Mouse (Mus musculus): ENCODE measurements around the gene Il9r. TPM values are rescaled to one million over a fixed set of nuclear protein-coding genes. Genes with fewer than 3 reads are reported as not detected.
A peak's percentile ranks its signal among the peaks of the same experiment; 100 is the strongest.

Gene Il9r
- total RNA-seq, 1 experiment from 2014 or later, result 12.8 TPM

DNA sequence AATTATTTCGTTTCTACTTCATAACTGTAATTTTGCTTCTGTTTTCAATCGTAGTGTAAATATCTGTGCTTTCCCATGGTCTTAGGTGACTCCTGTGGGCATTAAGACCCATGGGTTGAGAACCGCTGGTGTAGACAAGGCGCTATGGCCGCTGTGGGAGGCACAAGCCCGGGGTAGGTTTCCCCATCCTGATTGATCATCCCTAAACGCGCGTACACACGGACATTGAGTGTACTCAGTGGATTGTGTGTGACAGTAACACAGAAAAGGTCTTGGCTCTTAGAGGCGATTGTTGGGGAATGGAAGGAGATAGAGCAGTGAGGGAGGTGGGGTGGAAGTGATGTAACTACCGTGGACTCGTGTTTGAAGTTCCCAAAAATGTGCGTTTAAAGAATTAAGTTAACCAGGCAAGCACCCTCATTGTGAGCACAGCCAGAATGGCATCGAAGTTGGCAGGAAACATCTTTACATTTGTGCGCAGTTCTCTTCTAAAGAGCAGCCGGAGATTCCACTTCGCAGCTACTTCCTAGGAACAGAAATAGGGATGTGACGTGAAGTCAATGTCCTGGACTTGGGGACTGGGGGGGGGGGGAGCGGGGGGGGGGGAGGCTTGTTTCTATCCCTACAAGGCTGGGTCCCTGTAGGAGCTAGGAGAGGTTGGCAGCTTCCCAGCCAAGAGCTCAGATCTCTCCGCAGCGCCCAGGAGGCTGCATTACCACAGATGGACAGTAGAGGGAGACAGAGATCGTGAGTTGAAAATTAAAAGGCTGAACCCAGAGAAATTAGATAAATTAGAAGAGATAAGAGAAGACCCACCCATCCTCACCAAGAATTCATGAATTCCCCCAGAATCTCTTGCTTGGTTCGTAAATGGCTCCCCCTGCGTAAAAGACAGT lies 17.9 kb downstream of the Il9r start:
- ATAC-seq (ENCODE audit: extremely low read depth, insufficient number of reproducible peaks, low FRiP score, poor library complexity, severe bottlenecking), result peak; percentile 67; the same call in 1 of the 2 replicates

DNA sequence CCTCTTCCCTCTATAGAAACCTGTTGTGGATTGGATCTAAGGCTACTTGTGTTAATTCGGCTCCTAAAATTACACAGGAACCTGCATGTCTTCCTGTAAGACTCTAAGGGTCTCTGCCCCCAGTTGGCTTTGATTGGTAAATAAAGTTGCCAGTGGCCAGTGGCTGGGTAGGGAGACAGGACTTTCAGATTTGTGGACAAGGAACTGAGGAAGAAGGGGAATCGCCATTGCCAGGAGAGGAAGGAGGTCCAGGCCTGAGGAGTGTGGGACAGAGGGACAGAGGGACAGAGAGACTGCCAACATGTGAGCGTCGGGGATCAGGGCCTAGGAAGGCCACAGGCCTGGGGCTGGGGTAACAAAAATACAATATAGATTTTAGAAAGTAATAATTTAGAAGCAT lies 18.8 kb downstream of the Il9r start:
- no peak for ATAC-seq (ENCODE audit: extremely low read depth, insufficient number of reproducible peaks, low FRiP score, poor library complexity, severe bottlenecking)

DNA sequence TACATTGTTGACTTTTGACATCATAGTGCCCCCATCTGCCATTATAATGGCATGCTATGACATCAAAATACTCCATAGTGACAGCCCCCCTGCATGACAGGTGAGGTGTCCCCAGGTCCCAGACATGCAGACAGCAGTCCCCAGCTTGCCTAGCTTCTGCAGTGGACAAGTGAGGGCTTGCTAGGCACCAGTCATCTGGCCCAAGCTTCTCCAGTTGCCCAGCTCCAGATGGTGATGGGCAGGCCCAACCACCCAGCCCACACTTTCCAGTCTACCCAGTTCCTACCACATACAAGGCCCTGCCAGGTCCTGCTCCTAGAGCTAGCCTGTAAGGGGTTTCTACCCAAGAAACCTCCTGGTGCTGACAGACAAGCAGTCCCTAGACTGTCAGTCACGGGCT lies 21.6 kb downstream of the Il9r start:
- no peak for ATAC-seq (ENCODE audit: extremely low read depth, insufficient number of reproducible peaks, low FRiP score, poor library complexity, severe bottlenecking)

DNA sequence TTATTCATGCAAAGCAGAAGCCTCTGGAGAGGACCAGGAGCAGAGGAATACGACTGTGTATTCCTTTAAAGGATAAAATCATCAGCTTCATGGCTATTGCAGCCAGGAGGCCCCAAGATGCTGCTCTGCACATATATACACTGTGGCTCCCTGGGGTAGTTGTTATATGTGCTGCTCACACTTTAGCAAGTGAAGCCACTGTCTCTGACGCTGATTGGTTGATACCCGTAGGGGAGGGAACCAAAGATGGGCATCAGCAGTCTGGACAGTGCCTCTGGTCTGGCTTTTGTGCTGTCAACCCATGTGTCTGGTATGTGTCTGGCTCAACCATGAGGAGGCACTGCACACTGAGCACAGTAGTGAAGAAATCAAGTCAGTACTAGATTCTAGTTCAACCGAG lies 33.4 kb downstream of the Il9r start:
- no peak for ATAC-seq (ENCODE audit: extremely low read depth, insufficient number of reproducible peaks, low FRiP score, poor library complexity, severe bottlenecking)

DNA sequence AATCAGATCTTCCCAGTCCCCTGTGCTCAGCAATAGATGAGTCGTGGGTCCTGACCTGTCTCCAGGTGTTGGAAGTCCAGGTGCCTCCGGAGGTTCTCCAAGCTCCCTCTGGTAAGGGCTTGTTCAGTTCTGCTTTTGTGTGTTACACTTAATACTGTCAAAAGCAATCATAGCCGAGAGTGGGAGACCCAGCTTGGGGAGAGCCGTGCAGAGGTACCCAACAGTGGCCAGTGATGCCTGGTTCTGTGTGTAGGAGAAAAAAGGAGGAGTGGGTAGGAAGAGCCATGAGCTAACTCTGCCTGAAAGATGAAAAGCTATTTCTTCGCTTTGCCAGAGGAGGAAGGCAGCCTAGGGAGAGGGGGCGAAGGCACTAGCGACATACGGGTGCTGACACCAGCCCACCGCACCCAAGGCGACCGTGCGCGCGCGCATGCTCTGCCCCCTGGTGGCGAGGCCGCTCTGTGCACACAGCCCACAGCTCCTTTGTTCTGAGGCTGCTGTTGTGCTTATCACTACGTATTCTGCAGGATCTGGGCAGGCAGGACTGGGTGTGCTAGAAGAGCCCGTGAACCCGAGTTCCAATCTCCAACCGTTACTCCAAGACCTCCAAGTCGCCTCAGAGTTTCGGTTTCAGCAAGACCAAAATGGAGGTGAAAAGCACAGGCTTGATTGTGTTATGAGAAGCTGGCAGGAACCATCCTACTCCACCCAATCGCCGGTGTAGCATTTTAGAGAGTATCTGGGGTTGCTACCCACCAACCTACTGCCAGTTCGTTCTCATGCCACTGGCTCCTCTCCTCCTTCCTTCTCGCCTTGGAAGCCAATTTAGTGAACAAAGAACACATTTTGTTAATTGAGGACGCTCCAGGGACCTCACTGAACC lies 37.9 kb downstream of the Il9r start:
- ATAC-seq (ENCODE audit: extremely low read depth, insufficient number of reproducible peaks, low FRiP score, poor library complexity, severe bottlenecking), result peak; percentile 41; the same call in 1 of the 2 replicates

DNA sequence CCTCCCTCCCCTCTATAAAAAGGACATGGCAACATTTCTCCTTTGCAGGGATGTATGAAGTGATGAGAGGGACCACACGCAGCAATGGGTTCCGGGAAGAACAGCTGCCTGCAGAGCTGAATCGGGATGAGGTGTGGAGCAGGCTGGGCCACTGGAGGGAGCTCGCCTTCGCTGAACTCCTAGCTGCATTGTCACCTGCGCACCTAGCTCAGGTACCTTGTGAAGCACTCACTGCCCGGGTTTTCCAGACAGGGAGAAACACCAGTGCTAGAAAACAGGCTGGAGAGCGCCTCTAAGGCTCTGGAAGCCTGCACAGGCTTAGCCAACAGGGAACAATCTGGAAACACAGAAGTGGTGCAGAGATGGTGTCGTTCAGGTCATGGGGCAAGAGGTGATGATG lies 38.6 kb downstream of the Il9r start:
- ATAC-seq (ENCODE audit: extremely low read depth, insufficient number of reproducible peaks, low FRiP score, poor library complexity, severe bottlenecking), result no peak

DNA sequence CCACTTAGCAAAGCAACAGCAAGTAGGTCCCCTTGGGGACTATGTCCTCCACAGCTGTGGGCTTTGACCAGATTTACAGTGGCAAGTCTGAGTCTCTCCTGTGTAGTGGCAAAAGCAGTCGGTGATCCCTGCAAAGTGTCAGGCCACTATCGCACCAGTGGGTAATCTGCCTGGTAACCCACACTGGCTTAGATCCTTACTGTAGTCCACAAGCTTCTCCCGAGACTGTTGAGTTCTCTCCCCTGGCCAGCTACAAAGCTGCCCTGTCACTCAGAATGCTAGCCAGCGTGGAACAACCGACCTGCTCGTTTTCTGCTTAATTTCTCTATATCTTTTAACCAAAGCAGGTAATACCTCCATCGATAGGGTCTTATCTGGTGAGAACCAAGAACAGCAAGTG lies 39.7 kb downstream of the Il9r start:
- ATAC-seq (ENCODE audit: extremely low read depth, insufficient number of reproducible peaks, low FRiP score, poor library complexity, severe bottlenecking), result no peak

DNA sequence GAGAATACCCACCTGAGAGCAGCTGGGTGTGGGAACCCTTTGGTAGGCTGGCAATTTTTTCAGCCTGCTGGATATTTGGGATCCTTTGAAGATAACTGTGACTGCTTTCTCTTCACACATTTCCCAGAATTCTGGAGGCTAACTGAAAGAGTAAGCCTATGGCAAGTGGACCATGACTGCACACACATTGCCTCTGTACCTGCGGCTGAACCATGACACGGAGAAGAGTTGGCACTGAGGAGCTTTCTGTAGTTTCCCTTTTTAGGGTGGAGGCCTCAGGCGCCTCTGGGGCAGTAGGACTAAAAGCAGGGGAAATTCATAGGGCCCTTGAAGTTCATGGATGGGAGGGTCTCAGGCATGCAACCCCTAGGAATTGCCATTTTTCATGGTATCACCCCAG lies 40.9 kb downstream of the Il9r start:
- no peak for ATAC-seq (ENCODE audit: extremely low read depth, insufficient number of reproducible peaks, low FRiP score, poor library complexity, severe bottlenecking)

DNA sequence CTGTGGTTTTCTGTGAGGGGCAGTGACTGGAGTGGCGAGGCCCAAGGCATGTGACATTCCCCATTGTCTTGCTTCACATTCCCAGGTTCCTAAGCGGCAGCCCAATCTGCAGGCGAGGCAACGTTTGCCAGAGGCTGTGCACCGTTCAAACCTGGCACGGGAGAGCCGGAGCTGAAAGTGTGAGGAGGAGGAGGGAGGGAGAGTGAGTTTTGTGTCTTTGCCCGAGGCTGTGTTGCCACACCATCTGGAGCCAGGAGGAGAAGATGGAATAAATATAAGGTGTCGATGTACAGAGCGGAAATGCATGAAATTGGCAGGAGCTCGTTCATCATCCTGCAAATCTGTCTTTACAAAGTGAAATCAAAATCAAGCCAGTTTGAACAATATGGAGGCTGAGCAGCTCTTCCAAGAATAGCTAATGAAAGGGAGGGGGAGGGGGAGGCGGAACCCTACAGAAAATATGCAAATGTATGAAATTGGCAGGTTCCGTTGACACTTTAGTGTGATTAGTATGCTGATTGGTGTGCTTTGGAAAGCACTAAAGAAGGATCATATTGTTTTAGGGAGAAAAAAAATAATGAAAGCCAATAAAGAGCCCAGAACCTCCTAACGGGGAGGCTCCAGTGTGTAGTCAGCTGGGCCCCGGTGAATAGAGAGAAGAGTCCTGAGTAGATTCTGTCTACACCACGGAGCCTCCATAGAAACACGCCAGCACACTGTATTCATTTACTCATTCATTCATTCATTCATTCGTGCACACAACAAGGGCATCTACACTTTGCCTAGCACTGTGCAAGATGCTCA lies 42.1 kb downstream of the Il9r start:
- ATAC-seq (ENCODE audit: extremely low read depth, insufficient number of reproducible peaks, low FRiP score, poor library complexity, severe bottlenecking), result no peak

DNA sequence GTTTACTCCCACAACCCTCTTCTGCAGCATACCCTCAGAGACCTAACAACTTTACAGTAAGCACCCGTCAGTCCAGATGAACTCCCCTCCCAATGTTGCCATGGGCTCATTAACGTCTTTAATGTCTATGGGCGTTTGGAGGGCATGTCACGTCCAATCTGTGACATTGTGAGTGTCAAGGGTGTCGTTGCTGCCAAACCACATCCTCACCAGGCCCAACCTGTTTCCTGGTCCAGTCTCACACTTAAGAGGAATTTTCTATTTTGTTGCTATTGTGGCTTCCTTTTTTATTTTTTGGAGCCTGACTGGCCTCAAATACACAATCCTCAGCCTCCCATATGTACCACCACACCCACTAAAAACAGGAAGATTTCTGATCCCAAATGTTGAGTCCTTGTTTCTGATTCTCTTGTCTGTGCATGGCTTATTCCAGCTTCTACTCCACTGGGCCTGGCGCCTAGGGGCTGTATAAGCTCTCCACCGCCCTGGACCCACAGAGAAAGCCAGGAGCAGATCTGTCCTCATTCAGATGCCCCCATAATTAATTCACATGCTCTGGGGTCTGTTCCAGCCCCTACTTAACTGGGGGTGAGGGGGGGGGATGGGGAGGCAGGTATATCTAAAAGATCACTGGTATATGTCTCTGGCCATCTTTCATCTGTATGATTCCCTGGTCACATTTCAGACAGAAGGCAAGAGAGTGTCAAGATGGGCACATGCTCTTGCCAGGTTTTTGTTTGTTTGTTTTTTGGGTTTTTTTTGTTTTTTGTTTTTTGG lies 43.0 kb downstream of the Il9r start:
- ATAC-seq (ENCODE audit: extremely low read depth, insufficient number of reproducible peaks, low FRiP score, poor library complexity, severe bottlenecking), result no peak

DNA sequence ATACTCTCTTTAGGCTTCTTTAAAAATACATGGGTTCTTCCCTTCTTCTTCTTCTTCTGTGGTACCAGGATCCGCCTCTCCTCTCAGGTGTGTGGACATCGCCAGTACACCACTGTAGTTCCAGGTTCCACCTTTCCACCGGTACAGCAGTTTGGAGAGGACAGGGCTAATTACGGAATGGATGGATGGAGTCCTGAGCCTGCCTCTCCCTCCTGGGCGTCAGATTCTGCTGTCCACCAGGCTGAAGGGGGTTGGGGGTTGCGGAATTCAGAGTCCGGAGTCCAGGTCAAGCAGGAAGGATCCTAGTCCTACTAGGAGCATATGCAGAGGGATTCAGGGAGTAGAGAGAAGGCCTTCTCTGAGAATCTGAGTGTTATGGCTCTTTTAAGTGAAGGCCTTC lies 46.9 kb downstream of the Il9r start:
- ATAC-seq (ENCODE audit: extremely low read depth, insufficient number of reproducible peaks, low FRiP score, poor library complexity, severe bottlenecking), result no peak

DNA sequence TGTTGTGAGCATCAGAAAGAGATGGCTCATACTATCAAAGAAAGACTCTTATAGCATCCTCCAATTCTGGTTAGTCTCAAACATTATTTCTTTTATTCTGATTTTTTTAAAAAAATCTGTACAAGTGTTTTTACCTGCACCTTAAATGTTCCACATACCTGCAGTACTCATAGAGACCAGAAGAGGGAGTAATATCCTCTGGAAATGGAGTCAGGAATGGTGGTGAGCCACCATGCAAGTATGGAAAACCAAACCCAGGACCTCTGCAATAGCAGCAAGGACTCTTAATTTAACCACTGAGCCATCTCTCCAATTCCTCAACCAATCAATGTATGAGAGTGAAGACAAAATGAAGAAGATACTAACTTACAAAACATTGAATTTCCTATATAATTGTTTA lies 47.3 kb downstream of the Il9r start:
- ATAC-seq (ENCODE audit: extremely low read depth, insufficient number of reproducible peaks, low FRiP score, poor library complexity, severe bottlenecking), result no peak

DNA sequence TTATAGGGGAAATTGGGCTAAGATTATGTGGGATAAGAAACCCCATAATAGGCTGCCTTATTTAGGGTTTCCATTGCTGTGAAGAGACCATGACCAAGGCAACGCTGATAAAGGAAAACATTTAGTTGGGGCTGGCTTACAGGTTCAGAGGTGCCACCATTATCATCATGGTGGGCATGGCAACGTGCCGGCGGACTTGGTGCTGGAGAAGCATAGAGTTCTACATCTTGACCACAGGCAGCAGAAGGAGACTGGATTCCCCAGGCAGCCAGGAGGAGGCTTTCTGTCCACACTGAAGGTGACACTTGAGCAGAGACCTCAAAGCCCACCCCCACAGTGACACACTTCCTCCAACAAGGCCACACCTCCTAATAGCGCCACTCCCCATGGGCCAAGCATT lies 48.8 kb downstream of the Il9r start:
- no peak for ATAC-seq (ENCODE audit: extremely low read depth, insufficient number of reproducible peaks, low FRiP score, poor library complexity, severe bottlenecking)

DNA sequence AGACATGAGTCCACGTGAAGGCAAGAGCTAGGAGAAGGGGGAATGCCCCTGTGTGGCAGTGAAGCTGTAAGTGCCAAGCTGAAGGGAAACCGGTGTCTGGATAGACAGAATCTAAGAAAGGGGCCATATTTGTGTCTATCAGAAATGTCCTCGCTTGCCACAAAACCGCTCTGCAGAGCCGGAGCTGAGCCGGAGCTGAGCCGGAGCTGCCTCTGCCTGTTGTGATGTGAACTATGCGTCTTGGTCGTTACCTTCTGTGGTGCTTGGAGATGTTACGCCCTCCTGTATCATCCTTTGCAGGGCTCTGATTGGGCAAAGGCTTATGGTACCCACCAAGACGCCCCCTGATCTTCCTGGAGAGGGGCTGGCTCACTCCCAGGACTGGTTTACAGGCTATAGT lies 50.5 kb downstream of the Il9r start:
- no peak for ATAC-seq (ENCODE audit: extremely low read depth, insufficient number of reproducible peaks, low FRiP score, poor library complexity, severe bottlenecking)

DNA sequence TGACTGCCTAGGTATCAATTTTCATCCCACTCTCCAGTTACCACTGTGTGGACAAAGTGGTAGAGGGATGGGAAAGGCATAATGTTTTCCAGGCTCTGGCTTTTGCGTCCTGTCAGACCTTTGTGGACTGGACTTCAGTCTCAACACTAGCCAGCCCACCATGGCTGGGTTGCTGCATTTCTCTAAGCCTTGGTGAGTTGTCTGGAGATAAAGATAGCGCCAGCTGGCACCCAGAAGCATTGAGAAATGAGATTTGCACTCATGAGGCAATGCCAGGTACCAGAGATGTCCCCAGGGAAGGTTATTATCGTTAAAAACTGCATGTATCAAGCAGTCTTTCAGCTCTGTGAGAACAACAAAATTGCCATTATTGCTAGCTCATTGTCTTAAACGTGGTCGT lies 57.3 kb downstream of the Il9r start:
- no peak for ATAC-seq (ENCODE audit: extremely low read depth, insufficient number of reproducible peaks, low FRiP score, poor library complexity, severe bottlenecking)

DNA sequence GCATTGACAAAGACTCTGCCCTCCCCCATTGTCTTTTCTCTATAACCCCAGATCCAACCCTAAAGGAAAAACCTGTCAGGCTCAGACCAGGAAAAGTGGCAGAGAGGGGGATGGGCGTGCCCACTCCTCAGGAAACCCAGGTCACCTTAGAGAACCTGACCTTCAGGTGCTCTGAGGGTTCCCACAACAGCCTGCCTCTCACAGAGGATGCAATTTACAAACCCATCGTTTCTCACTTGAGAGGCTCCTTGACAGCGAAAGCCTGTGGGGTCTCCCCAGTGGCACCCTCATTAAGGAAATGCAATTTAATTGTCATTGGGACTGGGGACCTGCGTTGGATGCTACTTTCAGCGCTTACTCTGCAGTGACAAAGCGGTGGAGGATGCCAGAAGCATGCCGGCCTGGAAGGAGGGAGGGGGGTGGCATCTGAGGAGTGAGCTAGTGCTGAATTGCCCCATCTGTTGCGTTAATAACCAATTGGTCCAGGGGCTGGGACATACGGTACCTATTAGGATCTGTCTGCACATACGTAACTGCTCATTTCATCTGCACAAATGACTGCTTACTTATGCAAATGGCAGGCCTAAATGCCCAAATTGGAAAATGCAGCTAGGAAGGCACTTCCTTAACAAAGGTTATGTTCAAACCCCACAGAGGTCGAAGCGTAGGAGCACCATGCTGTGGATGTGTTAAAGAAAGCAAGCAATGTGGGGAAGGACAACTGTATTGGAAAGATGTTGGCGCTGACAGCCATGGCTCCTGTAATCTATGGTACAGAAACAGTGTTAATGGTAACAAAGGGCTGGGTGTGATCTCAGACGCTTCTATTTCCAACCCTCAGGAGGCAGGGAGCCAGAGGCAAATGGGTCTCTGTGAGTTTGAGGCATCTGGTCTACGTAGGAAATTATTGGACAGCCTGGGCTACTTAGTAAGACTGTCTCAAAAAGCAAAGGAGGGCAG lies 58.2 kb downstream of the Il9r start:
- no peak for ATAC-seq (ENCODE audit: extremely low read depth, insufficient number of reproducible peaks, low FRiP score, poor library complexity, severe bottlenecking)

DNA sequence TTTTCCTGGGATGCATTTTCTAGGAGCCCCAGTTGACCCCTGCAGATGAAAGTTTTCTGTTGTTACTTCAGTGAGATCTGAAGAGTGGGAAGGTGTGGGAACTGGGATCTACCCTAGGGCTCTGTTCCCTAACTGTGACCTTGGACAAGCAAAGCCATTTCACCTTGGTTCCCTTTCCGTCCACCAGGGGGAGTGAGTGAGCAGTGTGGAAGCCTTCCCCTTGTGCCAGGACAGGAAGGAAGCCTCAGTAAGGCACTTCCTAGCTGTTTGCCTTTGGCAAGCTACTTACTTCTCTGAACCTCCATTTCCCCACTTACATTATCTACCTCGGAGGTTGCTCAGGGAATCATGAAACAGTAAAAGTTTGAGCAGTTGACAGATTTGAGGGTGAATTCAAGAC lies 59.0 kb downstream of the Il9r start:
- ATAC-seq (ENCODE audit: extremely low read depth, insufficient number of reproducible peaks, low FRiP score, poor library complexity, severe bottlenecking), result peak; percentile 53; the same call in 1 of the 2 replicates

Data from neutrophil, adult 5-6 weeks (primary cell).